Mouse (Mus musculus) heart, adult 9 months (tissue): Measurements from ENCODE around the gene Pigv.

Source experiments
- DNase-seq, 2 experiments: peaks; one replicate each; pipeline ENCODE4 v3.0.0; 2022; ENCODE audit warnings: low spot score in 2 of 2

Gene Pigv

DNA sequence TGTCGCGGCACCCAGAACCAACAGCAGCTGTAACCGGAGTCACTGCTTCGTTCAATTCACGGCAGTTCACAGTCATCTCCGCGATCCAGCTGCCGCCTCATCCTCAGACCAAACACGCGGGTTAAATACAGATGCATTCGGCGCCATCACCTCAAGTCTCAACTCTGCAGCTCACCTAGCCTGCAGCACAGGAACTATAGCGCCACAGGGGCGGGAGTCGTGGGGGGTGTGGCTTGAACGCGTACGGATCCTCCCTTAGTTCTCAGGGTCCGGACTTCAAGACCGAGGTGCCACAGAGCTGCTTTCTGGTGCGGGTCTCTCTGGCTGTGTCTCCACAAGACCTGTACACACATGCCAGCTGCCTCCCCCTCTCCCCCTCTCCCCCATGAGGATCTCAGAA lies 26.8 kb downstream of the Pigv start:
- DNase-seq = no peak

DNA sequence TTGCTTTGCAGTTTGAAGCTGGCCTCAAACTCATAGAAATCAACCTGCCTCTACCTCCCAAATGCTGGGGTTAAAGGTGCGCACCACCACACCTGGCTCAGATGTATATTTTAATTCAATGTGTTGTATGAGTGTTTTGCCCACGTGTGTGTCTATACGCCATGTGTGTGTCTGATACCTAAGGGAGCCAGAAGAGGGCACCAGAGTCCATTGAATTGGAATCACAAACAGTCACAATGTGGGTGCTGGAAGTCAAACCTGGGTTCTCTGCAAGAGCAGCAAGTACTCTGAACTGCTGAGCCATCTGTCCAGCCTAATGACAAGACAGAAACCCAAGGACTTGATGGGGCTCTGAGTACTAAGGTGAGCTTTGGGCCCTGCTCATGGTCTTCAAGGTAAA lies 27.3 kb downstream of the Pigv start:
- no peak for DNase-seq

DNA sequence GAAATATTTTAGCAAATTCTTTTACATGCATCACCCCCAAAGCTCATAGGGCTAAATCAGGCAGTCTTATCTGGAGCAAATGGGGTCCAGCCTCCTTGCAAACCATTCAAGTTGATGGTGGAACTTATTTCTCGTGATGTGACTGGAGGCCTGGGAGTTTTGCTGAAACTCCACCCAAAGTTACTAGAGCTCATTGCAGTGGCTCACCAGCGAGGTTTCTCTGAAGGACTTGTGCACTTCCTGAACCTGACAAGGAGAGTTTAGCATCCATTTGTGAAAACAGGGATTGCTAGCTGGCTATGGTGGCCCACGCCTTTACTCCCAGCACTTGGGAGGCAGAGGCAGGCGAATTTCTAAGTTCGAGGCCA lies 38.4 kb downstream of the Pigv start:
- no peak for DNase-seq

DNA sequence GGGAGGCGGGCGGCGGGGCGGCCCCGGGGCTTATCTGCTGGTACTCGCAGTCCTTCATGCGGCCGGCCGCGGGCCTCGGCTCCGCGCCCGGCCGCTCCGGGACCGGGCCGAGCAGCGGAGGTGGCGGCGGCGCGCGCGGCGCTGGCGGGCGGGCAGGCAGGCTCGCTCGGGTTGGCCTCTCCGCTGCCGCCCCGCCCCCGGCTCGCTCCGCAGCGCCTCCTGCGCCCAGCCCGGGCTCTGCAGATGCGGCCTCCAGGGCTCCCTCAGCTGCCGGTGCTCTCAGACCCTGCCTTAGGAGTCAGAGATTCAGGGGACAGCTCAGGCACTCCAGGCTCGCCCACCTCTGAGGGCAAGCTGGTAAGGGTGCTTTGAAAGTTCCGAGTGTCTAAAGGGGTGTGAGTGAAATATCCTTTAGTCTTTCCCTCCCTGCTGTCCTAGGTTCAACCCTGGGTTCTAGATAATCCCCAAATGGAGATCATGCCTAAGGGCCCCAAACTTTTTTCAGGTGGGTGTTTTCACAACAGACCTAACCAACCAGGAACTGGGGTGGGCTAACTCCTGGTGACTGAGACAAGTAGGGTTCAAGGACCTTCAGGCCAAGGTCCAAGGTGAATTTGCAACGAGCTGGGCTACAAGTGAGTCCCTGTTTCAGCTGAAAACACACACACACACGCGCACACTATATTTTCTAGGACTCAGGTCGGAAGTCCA lies 39.0 kb downstream of the Pigv start:
- DNase-seq = peak; percentile 89 to 90

DNA sequence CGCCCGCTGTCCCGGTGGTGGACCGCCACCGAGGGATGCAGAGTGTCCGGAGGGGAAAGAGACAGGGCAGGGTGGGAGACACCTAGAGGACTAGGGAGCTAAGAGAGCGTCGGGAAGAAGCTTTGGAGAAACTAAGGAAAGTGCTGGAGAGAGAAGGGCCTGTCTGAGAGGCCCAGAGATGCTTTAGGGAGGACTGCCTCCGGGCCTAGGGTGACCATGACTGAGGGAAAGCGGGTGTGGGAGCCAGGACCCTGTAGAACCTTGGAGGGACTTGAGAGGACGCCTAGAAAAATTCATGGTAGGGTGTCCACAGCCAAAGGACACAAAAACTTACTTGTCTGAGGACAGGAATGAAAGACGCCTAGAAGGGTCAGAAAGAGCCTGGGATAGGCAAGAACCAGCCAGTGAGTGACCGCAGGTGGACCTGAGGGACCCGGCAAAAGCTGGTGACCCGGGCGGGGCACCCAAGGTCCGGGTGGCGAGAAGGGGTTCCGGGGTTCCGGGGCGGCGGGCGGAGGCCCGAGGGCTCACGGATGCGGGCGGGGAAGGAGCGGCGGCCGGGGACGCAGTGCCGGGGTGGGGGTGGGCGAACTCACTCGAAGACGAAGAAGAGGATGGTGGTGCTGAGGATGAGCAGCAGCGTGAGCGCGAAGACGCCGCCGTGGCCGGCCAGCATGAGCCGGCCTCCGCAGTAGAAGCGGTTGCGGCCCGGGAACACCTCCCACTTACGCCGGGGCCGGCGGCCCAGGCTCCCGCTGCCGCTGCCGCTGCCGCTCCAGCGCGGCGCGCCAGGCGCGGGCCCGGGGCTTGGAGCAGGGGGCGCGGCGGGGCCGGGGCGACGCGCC lies 39.7 kb downstream of the Pigv start:
- no peak for DNase-seq

DNA sequence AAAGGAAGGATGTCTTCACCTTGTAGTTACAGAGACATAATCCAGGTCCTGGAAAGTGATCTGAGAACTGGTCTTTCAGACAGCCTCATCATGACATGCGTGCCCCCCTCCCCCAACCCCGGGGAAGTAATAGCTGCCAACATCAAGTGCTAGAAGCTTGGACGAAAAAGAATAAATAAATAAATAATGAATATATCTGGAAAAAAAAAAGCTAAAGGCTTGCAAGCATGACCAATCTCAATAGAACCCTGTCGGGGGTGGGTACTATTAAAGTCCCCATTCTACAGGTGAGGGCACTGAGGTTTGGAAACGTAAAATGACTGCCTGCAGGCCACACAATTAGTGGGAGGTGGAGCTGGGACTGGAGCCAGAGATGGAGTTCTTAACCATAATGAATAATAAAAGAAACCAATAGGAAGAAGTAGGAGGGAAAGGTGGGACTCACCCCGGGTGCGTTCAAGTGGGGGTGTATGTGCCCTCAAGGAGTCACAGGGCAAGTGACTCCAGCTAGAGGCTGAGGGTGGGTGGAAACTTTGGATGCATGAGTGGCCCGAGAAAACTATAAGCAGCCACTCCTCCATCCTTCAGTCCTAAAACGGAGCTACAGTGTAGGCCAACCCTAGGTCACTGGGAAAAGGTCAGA lies 40.6 kb downstream of the Pigv start:
- peak in 1 of 2 experiments; percentile 27 for DNase-seq

DNA sequence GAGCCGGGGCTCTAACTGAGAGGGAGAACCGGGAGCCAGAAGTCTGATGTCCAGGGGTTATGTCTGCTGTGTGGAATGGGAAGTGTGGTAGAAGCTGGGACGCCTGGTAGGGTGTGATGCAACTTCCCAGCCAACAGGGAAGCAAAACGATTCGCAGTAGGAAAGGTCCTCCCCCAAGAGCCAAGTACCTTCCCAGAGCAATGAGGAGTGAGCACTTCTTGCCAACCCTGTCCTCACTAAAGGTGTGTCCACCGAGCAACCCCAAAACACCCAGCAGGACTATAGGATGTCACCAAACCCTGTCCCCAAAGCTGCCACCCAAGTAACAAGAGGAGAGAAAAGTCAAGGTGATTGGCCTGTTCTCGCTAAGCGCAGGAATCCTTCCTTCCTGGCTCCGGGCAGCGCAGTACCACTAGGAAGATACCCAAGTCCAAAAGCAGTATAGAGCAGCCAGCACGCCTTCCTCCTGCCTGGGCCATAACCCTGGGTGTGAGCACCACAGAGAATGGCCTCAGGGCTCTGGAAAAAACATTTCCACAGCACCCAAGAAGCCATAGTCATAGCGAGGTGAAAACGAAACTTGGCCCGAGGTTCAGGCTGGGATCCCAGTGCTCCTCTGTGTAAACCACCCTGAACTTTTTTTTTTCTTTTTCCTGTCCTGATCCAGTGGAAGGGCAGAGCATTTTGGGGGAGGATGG lies 41.2 kb downstream of the Pigv start:
- DNase-seq = peak; percentile 48 to 69

DNA sequence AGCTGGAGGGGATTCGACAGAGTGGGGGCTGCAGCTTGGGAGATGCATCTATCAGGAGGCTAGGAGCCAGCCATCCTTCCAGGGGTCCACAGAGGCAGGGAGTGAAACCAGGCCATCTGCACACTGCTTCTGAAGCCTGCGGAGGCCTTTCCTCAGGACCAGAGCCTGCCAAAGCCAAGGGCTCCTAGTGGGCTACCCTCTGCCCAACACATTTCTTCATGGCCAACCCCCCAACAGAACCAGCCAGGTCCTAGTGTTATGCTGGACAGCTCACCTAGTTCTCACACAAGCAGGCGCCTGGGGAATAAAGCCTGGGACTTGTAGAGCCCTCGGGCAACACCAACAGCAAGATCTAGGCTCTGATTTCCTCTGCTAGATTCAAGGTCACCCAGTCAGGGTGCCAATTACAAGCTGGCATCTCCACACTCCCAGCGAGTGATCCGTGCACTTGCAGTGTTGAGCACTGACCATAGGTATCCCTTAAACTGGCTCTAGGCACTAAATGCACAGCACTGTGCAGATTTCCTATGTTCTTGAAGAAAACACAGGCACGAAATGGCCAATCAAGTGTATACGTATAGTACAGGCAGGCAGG lies 42.0 kb downstream of the Pigv start:
- no peak for DNase-seq

DNA sequence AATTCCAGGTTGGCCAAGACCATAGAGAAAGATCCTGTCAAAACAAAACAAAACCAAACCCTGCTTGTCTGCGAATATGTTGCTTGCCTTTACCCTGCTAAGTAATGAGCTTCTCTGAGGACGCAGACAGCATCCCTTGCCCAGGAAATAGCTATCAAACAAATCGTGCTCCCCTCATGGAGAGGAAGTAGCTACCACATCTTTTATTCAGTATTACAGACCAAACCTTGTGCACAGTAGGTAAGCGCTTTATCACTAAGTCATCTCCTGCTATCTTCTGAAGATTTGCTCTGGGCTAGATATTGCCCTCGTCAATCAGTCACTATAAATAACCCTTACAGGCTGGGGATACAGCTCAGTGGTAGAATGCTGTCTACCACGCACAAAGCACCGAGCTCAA lies 43.3 kb downstream of the Pigv start:
- no peak for DNase-seq

DNA sequence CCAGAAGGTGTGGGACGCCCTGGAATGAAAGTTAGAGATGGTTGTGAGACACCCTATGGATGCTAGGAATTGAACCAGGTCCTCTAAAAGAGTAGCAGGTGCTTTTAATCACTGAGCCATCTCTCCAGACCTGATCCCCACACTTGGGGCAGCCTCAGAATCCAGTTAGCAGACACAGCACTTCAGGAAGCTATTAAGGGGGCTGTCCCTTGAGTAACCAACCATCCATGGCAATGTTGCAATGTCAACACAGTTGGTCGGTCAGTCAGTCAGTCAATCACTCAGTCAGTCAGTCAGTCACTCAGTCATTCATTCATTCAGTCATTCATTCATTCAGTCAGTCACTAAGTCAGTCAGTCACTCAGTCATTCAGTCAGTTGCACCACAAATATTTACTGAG lies 43.9 kb downstream of the Pigv start:
- DNase-seq = no peak

DNA sequence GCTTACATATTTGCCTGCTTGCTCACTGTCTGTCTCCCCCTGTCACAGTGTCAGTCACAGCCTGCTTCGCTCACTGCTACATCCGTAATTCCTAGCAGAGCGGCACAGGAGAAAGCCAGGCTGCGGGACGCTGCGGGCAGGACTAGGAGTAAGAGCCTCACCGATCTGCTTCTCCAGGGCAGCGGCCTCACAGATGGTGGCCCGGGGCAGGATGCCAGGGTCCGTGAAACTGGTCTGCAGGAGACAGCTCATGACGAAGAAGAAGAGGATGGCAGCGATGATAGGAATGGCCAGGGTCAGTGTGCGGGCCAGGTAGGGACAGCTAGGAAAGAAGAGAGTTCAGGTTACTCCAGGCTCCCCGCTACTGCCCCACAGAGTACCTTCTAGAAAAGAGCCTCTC lies 45.4 kb downstream of the Pigv start:
- no peak for DNase-seq

DNA sequence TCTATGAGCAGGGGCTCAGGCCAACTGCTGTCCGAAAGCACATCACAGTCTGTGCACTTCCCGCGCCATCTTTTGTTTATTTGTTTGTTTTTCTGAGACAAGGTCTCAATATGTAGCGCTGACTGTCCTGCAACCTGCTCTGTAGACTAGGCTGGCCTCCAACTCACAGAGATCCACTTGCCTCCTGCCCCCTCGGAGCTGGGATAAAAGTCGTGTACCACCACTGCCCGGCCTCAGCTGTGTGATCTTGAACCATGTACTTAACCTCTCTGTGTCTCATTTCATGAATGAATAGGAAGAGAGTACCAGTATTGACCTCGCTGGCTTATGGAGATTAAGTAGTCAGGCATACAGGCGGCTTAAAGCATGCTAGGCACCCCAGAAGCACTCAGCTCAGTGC lies 45.8 kb downstream of the Pigv start:
- no peak for DNase-seq

DNA sequence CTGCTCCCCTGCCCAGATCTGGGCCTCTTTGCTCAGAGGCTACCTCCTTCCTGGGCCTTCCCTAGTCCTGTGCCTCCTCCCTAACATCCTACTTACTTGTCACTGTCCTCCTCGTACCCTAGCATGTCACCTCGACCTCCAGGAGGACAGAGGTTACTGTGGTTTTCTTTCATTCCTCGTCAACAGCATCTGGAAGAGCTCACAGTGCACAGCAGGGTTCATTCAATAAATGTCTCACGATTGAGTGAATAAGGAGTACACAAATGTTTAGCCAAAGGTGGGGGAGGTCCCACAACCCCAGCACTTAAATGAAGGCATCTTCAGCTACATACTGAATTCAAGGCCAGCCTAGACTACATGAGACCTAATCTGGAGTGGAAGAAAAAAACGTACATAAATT lies 46.2 kb downstream of the Pigv start:
- no peak for DNase-seq

DNA sequence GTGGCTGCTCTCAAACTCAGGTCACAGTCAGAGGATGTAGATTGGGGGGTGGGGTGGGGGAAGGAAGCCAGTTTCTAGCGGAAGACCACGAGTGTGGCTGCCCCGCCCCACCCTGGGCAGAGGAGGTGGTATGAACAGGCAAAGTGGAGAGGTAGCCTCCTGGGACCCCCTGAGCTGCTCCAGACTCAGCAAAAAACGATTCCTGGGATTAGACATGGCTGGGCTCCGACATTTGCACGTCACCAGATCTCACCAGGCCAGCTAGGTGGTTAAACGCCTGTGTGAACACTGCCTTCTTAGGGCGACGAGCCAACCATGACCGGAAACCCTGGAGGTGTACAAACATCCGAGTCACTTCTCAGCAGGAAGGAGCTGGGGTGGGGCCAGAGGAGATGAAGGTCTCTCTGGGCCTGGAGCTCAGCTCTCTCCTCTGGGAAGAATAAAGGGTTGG lies 46.8 kb downstream of the Pigv start:
- DNase-seq = peak; percentile 75 to 81

DNA sequence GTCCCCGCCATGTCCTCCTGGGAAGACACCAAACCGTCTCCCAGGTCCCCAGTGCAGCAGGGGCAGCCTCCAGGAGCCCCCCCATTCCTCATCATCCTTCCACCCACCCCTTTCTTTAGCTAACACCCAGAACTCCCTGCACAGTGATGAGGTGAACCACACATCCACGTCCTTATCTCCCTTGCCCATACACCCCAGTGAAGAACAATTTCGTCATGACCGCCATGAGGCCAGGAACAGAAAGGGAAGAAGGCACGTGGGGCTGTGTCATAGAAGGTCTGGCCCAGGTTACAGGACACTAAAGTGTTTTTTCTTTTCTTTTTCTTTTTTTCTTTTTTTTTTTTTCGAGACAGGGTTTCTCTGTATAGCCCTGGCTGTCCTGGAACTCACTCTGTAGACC lies 47.6 kb downstream of the Pigv start:
- no peak for DNase-seq

DNA sequence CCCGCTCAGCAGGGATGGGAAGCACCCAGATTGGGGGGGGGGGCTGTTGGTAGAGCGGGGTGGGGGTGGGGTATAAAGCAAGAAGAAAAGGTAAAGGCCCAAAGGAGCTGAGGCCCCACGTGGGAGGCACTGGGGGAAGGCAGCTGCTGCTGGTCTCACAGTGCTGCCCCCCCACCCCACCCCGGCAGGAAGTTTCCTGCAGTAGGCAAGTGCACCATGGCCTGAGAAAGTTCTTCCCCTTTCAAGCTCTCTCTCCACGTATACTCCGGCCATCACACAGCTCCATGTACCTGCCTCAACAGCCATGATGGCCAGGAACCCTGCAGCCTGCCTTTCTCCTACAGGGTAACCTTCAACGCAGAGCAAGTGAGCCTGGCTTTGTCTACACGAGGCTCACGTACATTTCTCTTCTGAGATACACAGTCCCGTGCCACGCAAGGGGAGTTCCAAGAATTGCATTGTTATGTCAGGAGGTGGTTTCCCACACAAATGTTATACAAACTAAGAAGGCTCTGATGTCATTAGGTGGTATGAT lies 50.2 kb downstream of the Pigv start:
- no peak for DNase-seq

DNA sequence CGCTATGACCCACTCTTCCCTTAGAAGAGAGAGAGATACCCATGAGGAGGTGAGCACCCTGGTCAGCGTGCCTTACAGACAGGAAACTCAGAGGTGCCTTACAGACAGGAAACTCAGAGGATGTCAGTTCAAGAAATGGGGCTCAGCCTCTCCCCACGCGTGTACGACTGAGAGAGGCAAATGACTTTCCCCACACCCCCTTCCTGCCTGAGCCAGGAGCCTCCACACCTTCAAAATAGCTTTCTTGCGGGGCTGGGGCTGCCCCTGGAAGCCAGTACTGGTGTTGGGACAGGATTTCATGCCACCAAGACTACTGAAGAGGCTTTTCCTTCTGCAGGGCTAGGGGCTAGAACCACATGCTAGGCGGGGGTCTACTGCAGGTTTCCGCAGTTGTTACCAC lies 51.8 kb downstream of the Pigv start:
- DNase-seq = no peak

DNA sequence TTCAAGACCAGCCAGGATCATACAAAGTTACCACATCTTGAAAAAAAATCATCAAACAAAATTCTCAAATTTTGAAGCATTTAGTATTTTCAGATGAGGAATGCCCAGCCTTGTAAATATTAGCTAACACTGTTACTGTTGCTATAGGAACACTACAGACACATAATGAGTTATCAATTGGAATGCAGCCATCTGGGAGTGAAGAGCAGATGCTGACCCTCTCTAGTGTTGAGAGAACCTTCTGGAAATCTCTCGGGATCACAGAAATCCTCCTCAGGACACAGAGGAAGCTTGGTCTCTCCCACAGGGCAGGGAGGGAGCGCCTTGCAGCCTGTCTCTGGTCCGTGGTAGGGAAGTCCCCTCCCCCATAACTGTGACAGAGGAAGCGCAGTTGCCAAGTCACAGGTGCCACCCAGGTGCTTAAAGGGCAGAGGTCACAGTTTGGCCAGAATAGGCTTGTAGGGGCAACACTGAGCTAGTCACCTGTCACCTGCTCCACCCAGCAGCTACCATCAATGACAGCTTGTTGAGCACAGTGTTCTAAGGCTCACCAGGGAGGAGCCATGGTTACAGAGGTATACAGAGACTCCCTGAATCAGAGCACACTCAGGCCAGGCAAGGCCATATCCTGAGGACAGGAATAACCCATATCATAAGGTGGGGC lies 52.8 kb downstream of the Pigv start:
- DNase-seq = no peak

DNA sequence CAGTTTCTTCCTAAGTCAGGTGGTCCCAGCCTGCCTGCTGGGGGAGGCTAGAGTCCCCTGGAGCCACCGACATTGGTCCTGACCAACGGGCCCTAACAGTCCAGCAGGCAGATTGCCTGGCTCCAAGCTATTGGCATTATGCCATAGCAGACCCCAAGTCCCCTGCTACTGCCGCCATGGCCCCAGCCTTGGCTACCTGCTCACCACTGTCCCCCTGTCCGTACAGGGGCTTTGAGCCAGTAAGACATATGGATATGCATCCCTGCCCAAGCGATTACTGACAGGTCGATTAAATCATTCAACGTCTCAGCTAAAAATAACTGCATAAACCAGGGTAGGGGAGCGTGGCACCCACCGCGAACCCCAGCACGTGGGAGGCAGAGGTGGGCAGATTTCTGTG lies 54.5 kb downstream of the Pigv start:
- DNase-seq = no peak

DNA sequence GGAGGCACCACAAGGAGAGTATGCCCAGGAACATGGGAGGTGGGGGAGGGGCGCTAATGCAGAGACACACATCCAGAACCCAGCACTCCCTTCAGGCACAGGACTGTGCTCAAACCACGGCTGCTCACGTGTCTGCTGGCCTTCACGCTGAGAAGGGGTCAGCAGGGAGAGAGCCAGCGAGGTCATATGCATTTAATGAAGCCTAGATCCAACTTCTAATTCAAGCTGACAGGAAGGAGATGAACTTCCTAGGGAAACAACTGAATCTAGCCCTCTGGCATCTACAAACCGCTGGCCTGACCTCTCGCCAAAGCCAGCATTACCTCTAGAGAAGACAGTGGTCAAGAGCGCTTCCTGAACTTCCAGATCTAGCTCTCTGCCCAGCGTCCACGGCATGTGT lies 57.0 kb downstream of the Pigv start:
- no peak for DNase-seq

DNA sequence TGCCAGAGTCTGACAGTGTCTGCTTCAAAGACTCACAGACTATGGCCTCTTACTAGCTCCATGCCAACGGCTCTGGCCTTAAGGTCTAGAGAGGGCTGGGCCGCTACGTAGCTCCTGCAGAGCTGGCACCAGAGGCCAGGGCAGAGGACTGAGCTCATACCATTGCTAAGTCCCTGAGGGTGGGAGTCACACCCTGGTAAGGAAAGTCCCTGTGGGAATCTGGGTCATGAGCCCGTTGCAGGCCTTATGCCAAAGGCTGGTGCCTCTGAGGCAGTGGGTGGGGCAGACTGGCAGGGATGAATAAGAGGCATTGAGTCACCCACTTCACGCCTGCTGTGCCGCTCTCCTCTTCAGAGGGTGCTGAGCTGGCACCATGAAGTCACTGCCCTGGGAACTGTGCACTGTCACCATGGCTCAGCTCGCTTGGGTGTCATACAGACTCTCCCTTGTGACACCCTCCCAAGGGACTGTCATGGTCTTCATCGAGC lies 58.1 kb downstream of the Pigv start:
- DNase-seq = peak in 1 of 2 experiments; percentile 35
